Mouse (Mus musculus): ENCODE data around the gene 4931428L18Rik. TPM values are rescaled to one million over a fixed set of nuclear protein-coding genes. Genes with fewer than 3 reads are reported as not detected.

4931428L18Rik gene
- polyA plus RNA-seq, 1 experiment from 2014 or later: not detected

DNA sequence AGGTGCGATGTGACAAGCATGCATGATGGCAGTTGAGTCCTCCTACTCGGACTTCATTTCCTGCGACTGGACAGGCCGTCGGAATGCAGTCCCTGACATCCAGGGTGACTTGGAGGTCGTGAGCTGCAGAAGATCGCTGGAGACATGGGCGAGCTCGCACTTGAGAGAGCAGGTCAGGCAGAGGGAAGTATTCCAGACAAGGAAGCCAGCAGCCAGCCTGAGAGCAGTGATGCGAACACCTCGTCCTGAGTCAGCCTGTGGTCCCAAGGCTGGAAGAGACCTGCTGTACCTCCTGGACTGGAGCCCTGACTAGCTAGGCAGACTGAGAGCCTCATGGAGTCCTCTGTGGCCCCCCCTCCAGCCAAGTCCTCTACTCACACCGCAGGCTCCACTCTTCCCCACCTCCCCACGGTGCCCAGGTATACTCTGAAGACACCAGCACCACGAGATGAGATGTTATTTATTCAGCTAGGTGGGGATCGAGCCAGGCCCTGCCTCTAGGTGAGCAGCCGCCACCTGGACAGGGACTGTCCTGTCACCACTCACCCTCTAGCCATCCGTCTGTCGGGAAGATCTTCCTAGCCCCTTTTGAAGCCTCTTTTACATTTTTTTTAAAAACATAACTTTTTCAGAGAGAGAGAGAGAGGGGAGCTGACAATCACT is 57.8 kb downstream of the 4931428L18Rik start:
- H3K4me2 ChIP-seq (replicated peaks; ENCODE audit: low read depth, low read length): no peak overlapping the region
- H3K9ac ChIP-seq (ENCODE audit: low read depth, low read length): no peak overlapping the region
- H3K9me3 ChIP-seq (ENCODE audit: control insufficient read depth, low read length): no peaks in the 10 kb centered on the region
- 83% methylated on average over 18 of the region's 18 CpGs for WGBS
- H3K4me3 ChIP-seq (ENCODE audit: low read depth, low read length): no peak overlapping the region
- no peaks in the 10 kb centered on the region for H3K27me3 ChIP-seq (ENCODE audit: control insufficient read depth, insufficient read depth, low read length)
- no peaks in the 10 kb centered on the region for H3K36me3 ChIP-seq (ENCODE audit: control insufficient read depth, insufficient read depth, low read length)
- no peak for DNase-seq (ENCODE audit: low spot score)
- H3K4me1 ChIP-seq (replicated peaks; ENCODE audit: control insufficient read depth, insufficient read depth, low read length): no peaks in the 10 kb centered on the region
- H3K27ac ChIP-seq (ENCODE audit: low read depth, low read length): no peak overlapping the region
- ATAC-seq (ENCODE audit: low FRiP score): 0 out of 2 replicates have a peak, but pooled peaks have one; percentile 17

DNA sequence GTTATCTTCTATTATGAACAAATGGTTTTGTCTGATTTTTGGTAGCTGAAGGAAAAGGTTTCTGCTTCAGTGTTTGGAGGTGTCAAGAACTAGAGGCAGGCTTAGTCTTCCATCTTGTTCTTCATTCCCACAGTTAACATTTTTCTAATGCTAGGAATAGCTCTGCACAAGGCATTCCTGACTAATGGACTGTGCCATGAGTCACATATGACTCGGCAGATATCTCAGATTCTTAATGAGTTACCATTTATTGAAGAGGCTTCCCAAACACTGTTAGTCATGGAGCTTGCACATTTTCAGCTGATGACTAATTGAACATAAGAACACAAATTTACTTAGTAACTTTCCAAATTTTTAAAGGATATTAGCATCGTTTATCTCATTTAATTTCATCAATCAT is 65.6 kb downstream of the 4931428L18Rik start:
- no peaks in the 10 kb centered on the region for H3K36me3 ChIP-seq (ENCODE audit: control insufficient read depth, insufficient read depth, low read length)
- WGBS: 82% methylated on average over 2 of the region's 2 CpGs
- H3K4me3 ChIP-seq (ENCODE audit: low read depth, low read length): no peak overlapping the region
- H3K4me1 ChIP-seq (replicated peaks; ENCODE audit: control insufficient read depth, insufficient read depth, low read length): no peaks in the 10 kb centered on the region
- no peak for DNase-seq (ENCODE audit: low spot score)
- H3K9me3 ChIP-seq (ENCODE audit: control insufficient read depth, low read length): no peaks in the 10 kb centered on the region
- no peak overlapping the region for H3K4me2 ChIP-seq (replicated peaks; ENCODE audit: low read depth, low read length)
- no peak overlapping the region for H3K27ac ChIP-seq (ENCODE audit: low read depth, low read length)
- no peak for ATAC-seq (ENCODE audit: low FRiP score)
- H3K9ac ChIP-seq (ENCODE audit: low read depth, low read length): no peak overlapping the region
- H3K27me3 ChIP-seq (ENCODE audit: control insufficient read depth, insufficient read depth, low read length): no peaks in the 10 kb centered on the region

DNA sequence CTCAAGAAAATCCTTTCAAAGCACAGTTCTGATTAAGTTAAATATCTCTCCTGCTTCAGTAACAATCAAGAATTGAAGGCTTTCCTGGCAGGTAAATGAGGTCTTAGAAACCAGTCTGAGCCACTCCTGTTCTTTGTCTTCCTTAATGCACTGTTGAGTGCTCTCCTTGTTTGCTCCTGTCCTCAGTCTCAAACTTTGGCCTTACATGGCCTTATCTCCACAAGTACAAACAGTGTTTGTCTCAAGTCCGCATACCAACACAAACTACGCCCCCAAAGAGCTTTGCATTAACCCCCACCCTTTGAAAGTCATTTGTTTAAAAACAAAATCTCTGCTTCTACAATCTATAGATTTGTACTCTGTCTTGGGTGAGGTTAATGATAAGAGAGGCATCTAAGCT is 66.3 kb downstream of the 4931428L18Rik start:
- Histone ChIP-seq H3K4me3 (ENCODE audit: low read depth, low read length) (no peak overlapping the region), H3K4me1 (replicated peaks; ENCODE audit: control insufficient read depth, insufficient read depth, low read length) (no peaks in the 10 kb centered on the region), H3K27me3 (ENCODE audit: control insufficient read depth, insufficient read depth, low read length) (no peaks in the 10 kb centered on the region), H3K27ac (ENCODE audit: low read depth, low read length) (no peak overlapping the region), H3K9ac (ENCODE audit: low read depth, low read length) (no peak overlapping the region), H3K4me2 (replicated peaks; ENCODE audit: low read depth, low read length) (no peak overlapping the region), H3K9me3 (ENCODE audit: control insufficient read depth, low read length) (no peaks in the 10 kb centered on the region), H3K36me3 (ENCODE audit: control insufficient read depth, insufficient read depth, low read length) (no peaks in the 10 kb centered on the region)
- 83% methylated on average over 2 of the region's 2 CpGs for WGBS
- ATAC-seq (ENCODE audit: low FRiP score) (no peak), DNase-seq (ENCODE audit: low spot score) (no peak)

DNA sequence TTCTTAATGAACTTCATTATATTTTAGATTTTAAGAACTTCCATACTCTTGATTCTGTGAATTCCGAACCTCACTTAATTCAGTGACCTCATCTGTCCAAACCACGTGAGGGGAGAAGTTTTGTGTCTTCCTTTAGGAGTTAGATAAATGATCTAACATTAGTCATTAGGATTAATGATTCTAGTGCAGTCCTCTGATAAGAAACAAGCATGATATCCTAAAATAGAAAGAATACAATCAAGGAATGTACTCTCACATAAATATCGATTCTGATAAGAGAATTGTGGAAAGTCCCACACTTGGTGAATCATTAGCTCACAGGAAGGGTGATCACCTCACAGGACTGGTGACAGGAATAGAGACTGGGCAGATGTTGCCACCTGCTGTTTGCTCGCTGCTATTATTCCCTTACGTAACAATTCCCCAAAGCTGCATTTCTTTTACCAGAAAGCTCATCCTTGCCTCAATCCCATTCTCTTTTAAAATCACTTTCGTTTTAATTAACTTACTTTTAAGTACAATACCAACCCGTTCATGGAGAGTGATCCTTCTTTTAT is 68.6 kb downstream of the 4931428L18Rik start:
- no peaks in the 10 kb centered on the region for H3K4me1 ChIP-seq (replicated peaks; ENCODE audit: control insufficient read depth, insufficient read depth, low read length)
- H3K4me3 ChIP-seq (ENCODE audit: low read depth, low read length): no peak overlapping the region
- H3K27ac ChIP-seq (ENCODE audit: low read depth, low read length): no peak overlapping the region
- H3K9ac ChIP-seq (ENCODE audit: low read depth, low read length): no peak overlapping the region
- ATAC-seq (ENCODE audit: low FRiP score): peak; percentile 80
- no peaks in the 10 kb centered on the region for H3K27me3 ChIP-seq (ENCODE audit: control insufficient read depth, insufficient read depth, low read length)
- no peaks in the 10 kb centered on the region for H3K36me3 ChIP-seq (ENCODE audit: control insufficient read depth, insufficient read depth, low read length)
- H3K9me3 ChIP-seq (ENCODE audit: control insufficient read depth, low read length): no peaks in the 10 kb centered on the region
- no peak overlapping the region for H3K4me2 ChIP-seq (replicated peaks; ENCODE audit: low read depth, low read length)
- 30% methylated on average over 7 of the region's 7 CpGs for WGBS
- peak; percentile 60 for DNase-seq (ENCODE audit: low spot score)

DNA sequence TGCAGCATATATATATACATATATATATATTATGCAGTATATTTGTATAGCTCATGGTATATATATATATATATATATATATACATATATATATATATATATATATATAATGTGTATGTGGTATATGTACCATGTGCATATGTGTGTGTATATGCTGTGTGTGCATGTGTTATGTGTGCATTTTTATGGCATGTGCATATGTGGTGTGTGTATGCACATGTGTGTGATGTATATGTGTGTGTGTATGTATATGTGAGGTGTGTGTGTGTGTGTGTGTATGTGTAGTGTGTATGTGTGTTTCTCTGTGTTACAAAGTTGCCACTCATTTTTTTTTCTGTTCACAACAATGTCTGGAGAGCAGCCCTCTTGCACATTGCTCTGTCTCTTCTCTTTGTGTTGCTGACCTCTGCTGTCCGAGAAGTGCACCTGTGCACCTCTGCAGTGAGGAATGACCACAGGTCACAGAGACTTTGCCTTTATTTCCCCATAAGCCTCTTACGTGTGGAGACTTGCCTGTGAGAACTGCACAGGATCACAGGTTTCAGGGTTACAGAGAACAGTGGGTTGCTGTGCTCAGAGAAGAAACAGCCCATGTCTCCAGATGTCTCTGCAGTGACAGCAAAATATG is 69.6 kb downstream of the 4931428L18Rik start:
- WGBS: 70% methylated on average over 2 of the region's 2 CpGs
- no peak for DNase-seq (ENCODE audit: low spot score)
- no peaks in the 10 kb centered on the region for H3K9me3 ChIP-seq (ENCODE audit: control insufficient read depth, low read length)
- H3K27me3 ChIP-seq (ENCODE audit: control insufficient read depth, insufficient read depth, low read length): no peaks in the 10 kb centered on the region
- no peak overlapping the region for H3K4me2 ChIP-seq (replicated peaks; ENCODE audit: low read depth, low read length)
- no peak overlapping the region for H3K4me3 ChIP-seq (ENCODE audit: low read depth, low read length)
- ATAC-seq (ENCODE audit: low FRiP score): no peak
- H3K36me3 ChIP-seq (ENCODE audit: control insufficient read depth, insufficient read depth, low read length): no peaks in the 10 kb centered on the region
- H3K4me1 ChIP-seq (replicated peaks; ENCODE audit: control insufficient read depth, insufficient read depth, low read length): no peaks in the 10 kb centered on the region
- H3K9ac ChIP-seq (ENCODE audit: low read depth, low read length): no peak overlapping the region
- no peak overlapping the region for H3K27ac ChIP-seq (ENCODE audit: low read depth, low read length)

DNA sequence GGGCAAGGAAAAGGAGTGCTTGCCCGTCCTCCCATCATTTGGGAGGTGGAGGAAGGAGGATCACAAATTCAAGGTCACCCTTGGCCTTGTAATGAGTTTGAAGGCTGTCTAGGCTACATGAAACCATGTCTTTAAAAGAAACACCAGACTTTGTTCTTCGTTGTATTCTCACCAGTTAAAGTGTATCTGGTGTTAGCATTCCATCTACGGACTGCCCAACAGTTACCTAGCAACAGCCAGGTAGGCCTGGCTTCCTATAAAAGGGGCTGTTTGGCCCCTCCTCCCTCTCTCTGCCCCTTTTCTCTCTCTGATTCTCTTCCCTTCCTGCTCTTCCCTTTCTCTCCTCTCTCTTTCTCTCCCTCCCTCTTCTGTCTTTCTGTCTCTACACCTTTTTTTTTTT is 71.9 kb downstream of the 4931428L18Rik start:
- Histone ChIP-seq H3K9ac (ENCODE audit: low read depth, low read length) (no peak overlapping the region), H3K27ac (ENCODE audit: low read depth, low read length) (no peak overlapping the region), H3K36me3 (ENCODE audit: control insufficient read depth, insufficient read depth, low read length) (no peaks in the 10 kb centered on the region), H3K4me3 (ENCODE audit: low read depth, low read length) (no peak overlapping the region), H3K9me3 (ENCODE audit: control insufficient read depth, low read length) (no peaks in the 10 kb centered on the region), H3K4me2 (replicated peaks; ENCODE audit: low read depth, low read length) (no peak overlapping the region), H3K4me1 (replicated peaks; ENCODE audit: control insufficient read depth, insufficient read depth, low read length) (no peaks in the 10 kb centered on the region), H3K27me3 (ENCODE audit: control insufficient read depth, insufficient read depth, low read length) (no peaks in the 10 kb centered on the region)
- DNase-seq (ENCODE audit: low spot score) (no peak), ATAC-seq (ENCODE audit: low FRiP score) (no peak)
- WGBS: 62% methylated on average over 3 of the region's 3 CpGs

DNA sequence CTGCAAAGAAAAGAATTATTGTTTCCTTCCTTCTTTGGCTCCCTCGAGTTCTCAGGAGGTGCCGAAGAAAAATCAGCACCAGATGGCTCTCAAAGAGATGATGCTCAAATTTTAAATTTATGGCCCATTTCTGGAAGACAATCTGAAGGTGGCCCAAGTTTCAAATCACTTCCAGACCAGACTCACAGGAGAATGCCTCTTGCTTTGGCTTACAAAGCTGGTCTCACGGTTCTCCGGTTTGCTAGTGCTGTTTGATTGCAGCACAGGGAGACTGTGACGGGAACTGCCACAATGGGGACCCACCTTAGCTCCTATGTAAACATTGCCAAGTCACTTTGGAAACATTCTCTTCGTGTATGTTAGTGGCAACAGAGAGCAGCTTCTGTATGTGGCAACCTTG is 72.8 kb downstream of the 4931428L18Rik start:
- Histone ChIP-seq H3K27ac (ENCODE audit: low read depth, low read length) (no peak overlapping the region), H3K4me2 (replicated peaks; ENCODE audit: low read depth, low read length) (no peak overlapping the region), H3K9me3 (ENCODE audit: control insufficient read depth, low read length) (no peaks in the 10 kb centered on the region), H3K4me1 (replicated peaks; ENCODE audit: control insufficient read depth, insufficient read depth, low read length) (no peaks in the 10 kb centered on the region), H3K4me3 (ENCODE audit: low read depth, low read length) (no peak overlapping the region), H3K9ac (ENCODE audit: low read depth, low read length) (no peak overlapping the region), H3K36me3 (ENCODE audit: control insufficient read depth, insufficient read depth, low read length) (no peaks in the 10 kb centered on the region), H3K27me3 (ENCODE audit: control insufficient read depth, insufficient read depth, low read length) (no peaks in the 10 kb centered on the region)
- 61% methylated on average over 6 of the region's 6 CpGs for WGBS
- no peak for ATAC-seq (ENCODE audit: low FRiP score)
- DNase-seq (ENCODE audit: low spot score): peak; percentile 5

DNA sequence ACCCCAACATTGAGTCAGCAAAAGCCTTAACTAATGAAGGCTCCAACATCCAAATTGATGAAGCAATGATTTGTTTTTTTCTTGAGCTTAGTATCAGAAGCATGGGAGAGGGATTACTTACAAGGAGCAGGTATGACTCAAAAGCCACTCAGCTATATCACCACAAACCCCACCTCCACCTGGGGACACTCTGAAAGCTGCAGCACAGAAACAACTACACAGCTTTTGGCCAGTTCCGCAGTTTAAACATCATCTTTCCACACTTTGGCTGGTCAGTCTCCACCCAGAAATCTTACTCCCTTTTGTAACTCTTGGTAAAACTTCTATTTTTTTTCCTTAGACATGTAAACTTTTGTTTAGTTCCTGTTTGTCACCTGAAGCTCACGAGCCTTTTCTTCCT is 78.9 kb downstream of the 4931428L18Rik start:
- 84% methylated on average over 2 of the region's 2 CpGs for WGBS
- Histone ChIP-seq H3K4me2 (replicated peaks; ENCODE audit: low read depth, low read length) (no peak overlapping the region), H3K4me1 (replicated peaks; ENCODE audit: control insufficient read depth, insufficient read depth, low read length) (no peaks in the 10 kb centered on the region), H3K4me3 (ENCODE audit: low read depth, low read length) (no peak overlapping the region), H3K9me3 (ENCODE audit: control insufficient read depth, low read length) (no peaks in the 10 kb centered on the region), H3K27me3 (ENCODE audit: control insufficient read depth, insufficient read depth, low read length) (no peaks in the 10 kb centered on the region), H3K36me3 (ENCODE audit: control insufficient read depth, insufficient read depth, low read length) (no peaks in the 10 kb centered on the region), H3K27ac (ENCODE audit: low read depth, low read length) (no peak overlapping the region), H3K9ac (ENCODE audit: low read depth, low read length) (no peak overlapping the region)
- ATAC-seq (ENCODE audit: low FRiP score) (no peak), DNase-seq (ENCODE audit: low spot score) (no peak)
